Mouse (Mus musculus) myocyte (in vitro differentiated cells): ENCODE measurements around the gene Hoxb7.

Experiments
- CEBPB ChIP-seq: IDR thresholded peaks from 2 replicates; pipeline ENCODE4 v1.6.1; 2011; ENCODE audit warnings: mild to moderate bottlenecking, moderate library complexity; ENCODE audit not compliant: poor library complexity, insufficient read depth, severe bottlenecking
- MAX ChIP-seq: IDR thresholded peaks from one replicate; pipeline ENCODE4 v1.6.1; 2011; ENCODE audit warnings: low read depth, mild to moderate bottlenecking, control low read depth
- POLR2A ChIP-seq: IDR thresholded peaks from one replicate; pipeline ENCODE4 v1.6.1; 2011; ENCODE audit warnings: low read depth, mild to moderate bottlenecking, control low read depth, moderate library complexity; ENCODE audit not compliant: insufficient read length
- SRF ChIP-seq: IDR thresholded peaks from one replicate; pipeline ENCODE4 v1.6.1; 2011; ENCODE audit warnings: low read depth; ENCODE audit not compliant: control insufficient read depth, insufficient read length
- USF1 ChIP-seq: IDR thresholded peaks from one replicate; pipeline ENCODE4 v1.6.1; 2011; ENCODE audit warnings: low read depth, mild to moderate bottlenecking, control low read depth, moderate library complexity

DNA sequence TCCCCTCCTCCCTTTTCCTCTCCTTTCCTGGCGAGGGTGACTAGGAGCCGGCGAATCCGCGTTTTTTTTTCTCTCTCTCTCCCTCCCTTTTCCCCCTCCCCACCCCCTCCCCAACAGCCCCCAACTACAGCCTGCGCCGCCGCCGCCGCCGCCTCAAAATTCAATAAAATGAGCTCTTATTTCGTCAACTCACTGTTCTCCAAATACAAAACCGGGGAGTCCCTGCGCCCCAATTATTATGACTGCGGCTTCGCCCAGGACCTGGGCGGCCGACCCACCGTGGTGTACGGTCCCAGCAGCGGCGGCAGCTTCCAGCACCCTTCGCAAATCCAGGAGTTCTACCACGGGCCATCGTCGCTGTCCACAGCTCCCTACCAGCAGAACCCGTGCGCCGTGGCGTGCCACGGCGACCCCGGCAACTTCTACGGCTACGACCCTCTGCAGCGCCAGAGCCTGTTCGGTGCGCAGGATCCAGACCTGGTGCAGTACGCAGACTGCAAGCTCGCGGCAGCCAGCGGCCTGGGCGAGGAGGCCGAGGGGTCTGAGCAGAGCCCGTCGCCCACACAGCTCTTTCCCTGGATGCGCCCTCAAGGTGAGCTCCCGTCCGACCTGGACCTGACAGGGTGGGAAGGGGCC is 3.5 kb upstream of the Hoxb7 start:
- TF ChIP-seq POLR2A, result no peak
- TF ChIP-seq CEBPB, result no peak
- TF ChIP-seq USF1, result no peak
- no peak for TF ChIP-seq SRF
- TF ChIP-seq MAX, result no peak
